Mouse (Mus musculus) megakaryocyte, adult 5-6 weeks (primary cell): ENCODE measurements at regions not wholly inside any gene's neighbourhood (a gene's known extent, or its start where the extent isn't known, plus 50 kb on each side); places are given as distances from the start of the nearest gene placed in this dataset.

Experiments
- ATAC-seq: 2 replicates; pipeline ENCODE4 v1.8.0; 2016; ENCODE audit warnings: mild to moderate bottlenecking, inconsistent platforms; ENCODE audit not compliant: poor library complexity, severe bottlenecking

DNA sequence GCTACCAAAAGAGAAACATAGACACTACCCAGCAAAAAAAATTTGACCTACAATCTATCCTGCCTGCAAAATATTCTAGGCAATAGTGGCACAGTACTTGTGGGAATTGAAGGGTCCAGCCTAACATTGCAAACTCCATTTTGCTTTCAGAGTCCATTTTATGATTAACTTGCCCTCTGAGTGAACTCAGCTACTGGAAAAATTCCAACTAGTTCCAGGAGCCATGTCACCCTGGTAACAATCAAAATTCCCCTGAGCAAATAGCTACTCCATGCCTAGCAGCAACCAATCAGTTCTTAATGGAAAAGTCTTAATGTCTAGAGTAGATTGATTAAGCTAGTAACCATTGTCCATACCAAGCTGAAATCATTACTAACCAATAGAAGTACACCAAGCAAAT lies 104.3 kb upstream of the Ankrd50 start:
- ATAC-seq = no peak

DNA sequence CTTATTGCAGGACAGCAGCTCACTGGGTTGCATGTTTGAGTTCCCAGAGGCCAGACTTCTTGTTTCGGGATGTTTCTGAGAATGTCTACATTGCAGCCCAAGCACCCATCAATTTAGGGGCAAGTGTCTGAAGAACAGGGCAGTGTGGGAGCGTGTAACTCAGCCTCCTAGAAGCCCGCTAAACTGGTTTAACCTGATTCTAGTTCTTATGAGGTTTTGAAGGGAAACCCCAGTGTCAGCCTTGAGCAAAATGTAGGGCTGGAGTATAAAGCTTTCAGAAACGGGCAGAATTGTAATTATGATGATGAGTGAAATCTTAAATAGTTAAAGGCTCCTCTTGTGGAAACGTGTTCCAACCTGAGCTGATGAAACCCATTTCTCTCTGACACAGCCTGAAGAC lies 100.9 kb upstream of the Ankrd50 start:
- no peak for ATAC-seq

DNA sequence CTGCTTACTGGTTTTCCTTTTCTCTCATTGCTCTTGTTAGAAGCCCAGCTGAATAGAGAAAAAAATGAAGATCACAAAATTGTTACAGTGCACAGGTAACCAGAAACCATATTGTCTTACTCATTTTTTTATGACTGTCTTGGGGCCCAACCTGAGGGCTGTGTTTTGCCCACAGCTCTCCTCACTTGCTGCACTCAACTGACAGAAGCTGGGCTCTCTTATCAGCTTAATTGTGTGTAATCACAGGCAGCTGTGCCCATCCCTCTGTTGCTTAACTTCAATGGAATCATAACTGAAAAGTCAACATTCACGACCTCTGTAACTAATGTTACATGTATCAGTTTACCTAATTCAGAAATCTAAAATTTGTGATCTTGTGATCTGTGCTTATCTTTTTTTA lies 95.1 kb upstream of the Ankrd50 start:
- no peak for ATAC-seq

DNA sequence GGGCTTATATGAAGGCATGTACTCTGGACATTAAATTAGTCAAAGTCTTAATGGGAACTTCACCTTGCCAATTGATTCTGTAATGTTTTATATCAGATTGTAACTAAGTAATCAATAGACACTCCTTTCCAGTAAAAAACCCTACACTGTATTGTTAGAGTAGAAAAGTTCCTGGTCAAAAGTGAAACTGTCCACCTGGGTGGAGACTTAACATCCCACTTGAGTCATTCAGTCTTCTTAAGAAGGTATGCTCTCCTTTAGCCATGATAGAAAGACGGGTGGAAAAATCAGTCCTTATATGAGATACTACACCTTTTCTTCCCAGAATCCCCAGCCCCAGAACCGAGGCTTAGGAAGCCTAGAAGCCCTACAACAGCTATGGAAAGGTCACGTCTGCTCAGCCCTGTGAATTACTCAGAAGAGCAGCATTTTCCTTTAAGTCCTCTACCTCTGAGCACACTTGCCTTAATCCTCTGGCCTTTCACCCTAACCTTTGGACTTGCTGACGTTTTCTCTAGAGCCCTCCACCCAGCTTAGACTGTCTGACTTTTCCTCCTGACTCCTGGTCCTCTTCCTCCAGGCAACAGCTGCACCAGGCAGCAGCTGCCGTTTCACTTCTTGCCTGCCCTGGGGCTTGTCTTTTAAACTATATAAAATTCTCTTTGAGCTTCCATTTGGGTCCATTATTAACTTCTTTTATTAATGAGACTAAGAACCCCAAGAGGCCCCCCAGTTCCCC lies 93.4 kb upstream of the Ankrd50 start:
- no peak for ATAC-seq

DNA sequence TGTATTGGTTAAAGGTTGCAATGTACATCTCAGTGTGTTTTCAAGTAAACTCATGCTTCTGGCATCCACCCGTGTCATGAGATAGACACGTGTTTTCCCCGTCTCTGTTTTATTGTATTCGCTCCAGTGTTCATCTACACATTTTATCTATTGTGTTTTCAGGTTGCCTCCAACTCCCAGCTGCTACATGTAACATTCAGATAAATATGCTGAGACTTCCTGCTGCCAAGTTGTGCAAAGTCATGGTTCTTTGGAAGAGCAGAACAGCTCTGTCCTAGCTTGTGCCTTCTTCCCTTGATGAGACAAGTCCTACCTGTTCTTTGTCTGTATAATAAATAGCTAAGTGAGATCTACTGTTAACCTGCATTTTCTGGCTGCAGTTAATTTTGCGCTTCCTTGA lies 89.0 kb upstream of the Ankrd50 start:
- ATAC-seq = no peak

DNA sequence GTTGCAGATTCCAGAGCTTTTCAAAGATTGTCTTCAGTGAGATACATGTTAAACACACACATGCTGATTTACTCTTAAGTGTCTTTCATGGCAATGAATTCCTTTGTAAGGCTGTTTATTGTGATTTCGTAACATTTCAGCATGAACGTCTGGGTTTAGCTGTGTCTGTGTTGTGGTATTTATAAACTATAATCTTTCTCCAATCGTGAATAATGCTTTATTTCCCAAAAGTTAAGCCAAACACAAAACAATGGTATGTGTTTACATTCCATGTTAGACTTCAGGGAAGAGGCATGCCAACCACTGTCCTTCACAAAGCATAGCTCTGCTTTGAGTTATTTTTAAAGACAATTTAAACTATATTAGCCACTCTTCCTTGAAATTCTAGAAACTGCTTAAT lies 87.5 kb upstream of the Ankrd50 start:
- no peak for ATAC-seq

DNA sequence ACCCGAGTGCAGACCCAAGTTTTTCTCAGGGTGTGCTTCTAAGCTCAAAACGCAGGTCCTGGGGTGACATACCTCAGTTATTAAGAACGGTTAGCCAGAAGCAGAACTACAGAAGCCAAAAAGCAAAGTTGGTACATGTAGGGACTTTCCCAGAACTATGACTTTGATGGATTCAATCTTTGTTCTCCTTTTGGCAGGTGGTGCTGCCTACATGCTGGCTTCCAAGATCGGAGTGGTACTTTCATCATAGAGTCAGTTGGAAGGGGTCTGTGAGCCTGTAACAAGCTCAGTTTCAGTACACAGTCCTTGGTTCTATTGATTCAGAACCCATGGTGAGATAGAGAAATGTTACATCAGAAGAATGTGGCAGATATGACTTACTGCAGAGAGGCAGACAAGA lies 86.6 kb upstream of the Ankrd50 start:
- ATAC-seq = peak; percentile 33

DNA sequence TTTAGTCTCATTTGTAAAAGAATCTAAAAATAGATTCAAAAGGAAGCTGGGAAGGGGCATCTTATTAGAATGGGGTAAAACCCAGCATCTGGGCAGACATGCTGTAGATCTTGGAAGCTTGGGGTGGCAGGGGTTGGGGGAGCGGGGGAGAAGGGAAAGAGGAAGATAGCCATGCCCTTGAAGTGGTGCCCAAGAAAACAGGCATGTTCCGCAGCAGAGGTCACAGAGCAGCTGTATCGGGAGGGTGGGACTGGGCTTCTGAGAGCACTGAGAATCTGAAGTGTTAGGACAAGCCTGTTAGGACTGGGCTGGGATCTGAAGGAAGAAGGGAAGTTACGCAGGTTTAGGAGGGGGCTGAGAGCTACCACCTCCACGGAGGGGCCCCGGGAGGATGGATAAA lies 84.4 kb upstream of the Ankrd50 start:
- ATAC-seq = no peak

DNA sequence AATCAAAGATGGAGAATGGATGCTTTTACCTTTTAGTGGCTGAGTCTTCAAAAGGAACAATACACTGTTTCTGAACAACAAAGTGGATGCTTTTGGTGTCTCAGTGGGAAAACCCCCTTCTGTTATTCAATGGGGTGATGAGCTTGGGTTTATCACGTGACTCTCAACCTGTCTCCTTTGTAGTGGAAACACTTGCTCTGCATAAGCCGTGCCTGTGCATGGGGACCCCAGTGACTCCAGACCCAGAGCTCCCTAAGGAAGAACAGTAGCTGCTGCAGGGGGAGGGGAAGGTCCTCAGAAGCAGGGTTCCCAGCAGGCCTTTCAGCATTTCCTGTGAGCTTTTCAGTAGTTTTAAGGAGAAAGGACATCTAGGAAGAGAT lies 83.9 kb upstream of the Ankrd50 start:
- no peak for ATAC-seq

DNA sequence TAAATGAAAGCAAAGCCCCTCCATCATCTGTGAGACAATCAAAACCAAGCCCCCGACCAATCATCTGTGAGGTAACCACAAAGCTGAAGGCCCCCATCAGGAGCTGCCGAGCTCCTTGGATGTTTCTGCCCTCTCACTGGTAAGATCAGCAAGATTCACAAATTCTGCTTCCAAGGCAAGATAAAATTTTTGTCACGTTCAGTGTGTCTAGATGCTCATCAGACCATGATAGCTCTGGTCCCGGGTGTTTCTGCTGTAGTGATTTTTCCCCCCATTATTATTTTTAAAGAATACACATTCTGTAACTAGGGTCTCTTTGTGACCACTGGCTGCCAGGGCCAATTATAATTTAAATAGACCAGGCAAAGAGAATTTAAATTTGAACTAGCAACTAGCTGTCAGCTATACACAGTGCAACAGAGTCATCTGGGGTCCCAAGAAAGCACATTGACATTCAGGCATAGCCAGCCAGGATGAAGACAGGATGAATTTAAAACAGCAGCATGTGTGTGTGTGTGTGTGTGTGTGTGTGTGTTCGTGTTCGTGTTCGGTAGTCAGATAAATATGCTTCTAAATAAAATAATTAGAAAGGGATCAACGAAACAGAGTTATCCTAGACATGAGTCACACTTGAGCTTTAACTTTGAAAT lies 83.4 kb upstream of the Ankrd50 start:
- no peak for ATAC-seq

DNA sequence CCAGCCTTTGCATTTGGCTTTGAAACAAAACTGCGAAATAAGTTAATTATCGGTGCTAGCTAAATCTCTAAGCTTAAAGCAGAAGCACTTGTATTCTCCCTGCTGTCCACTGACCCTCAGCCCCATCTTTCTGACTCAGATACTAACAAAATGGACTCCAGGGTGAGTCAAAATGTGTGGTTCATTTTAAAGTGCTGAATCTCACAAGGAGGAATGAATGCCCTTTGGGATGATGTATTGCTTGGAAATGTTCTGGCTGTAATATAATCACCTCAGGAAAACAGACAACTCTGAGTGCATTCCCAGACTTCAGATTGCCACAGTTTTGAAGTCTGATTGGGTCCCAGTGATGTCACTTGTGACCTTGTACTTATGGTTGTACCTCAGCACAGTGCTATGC lies 81.9 kb upstream of the Ankrd50 start:
- no peak for ATAC-seq

DNA sequence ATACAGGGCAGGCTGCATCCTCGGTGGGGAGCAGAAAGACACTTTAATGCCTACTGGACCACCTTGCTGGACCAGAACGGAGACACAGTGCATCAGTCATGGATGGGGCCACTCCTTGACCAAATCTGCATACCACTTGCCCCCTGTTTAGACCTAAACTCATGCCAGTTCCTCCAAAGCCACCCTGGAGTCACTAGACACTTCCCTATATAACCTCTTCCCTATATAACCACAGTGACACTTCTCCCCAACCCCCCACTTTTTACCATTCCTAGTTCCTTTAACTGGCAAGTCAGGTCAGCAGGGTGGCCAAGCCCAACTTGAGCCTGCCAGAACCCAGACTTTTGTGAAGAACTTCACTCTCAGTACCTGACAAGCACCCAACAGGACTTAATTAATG lies 80.2 kb upstream of the Ankrd50 start:
- peak; percentile 91 for ATAC-seq

DNA sequence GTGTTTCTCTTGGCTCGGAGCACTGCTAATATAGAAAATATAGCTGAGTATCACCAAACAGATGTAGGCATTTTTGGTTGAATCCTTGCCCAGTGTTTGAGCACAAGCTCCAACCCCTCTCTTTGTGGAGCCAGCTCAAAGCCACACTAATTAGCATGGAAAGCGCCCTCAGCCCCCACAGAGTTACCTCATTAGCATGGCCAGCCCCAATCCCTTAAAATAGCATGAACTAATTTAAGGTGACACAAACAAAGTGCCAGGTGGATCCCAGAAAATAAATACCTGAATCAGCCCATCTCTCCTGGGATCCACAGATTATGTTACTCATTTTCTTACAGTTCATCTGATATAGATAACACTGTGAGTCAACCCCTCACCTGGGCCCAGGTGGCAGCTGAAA lies 79.7 kb upstream of the Ankrd50 start:
- ATAC-seq = no peak

DNA sequence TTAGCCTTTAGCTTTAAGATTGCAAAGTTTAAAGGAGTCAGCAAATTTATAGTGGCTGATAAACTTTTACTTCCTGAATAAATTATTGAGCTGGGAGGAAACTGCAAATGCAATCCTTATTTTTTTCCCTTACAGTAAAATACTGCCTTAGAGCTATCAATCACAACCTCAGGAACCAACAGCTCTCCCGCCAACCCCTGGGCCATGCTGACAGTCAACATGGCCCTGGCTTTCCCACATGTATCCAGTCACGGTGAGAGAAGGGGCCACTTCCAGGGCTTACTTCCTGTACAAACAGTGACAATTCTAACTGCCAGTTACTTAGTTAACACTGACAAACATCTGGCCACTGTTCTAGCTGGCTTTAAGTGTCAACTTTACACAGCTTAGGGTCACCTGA lies 76.5 kb upstream of the Ankrd50 start:
- ATAC-seq = no peak

DNA sequence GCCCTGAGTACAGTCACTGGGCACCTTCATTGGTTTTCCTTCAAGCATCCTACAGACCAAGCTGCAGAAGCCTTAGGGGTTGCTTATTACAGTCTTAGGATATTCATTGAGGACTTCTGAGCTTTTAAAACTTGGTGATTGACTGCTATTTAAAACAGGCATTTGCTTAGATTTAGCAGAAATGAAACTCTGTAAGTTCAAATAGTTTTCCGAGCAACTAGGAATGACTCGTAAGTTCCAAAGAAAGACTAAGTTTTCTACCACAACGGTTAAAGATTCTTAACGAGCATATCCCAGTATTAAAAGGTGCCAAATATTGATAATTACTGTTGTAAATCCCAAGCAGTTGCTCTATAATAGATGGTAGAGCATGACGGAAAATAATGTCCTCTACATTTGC lies 71.3 kb upstream of the Ankrd50 start:
- ATAC-seq = no peak

DNA sequence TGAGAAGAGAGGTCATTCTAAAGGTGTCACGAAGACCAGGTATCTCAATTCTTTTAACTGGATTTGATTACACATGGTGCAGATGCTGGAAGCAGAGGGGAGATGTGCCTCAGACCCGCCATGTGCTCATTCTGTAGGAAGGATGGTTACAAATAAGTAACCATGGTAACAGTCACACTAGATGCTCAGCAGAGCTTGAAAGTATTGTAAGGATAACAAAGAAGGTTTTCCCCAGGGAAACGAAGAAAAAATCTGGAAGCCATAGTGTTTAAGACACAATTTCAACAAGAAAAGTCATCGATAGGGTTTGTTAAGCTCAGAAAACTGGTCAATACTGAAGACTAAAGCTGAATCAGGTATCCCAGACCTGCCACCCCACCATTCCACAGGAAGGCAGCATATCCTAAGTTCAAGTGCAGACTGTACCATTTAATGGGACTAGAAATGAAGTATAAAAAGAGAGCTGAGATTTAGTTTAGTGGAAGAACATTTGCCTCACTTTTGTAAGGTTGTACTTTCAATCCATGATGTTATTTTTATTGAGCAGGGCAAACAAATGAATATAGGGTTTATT lies 68.9 kb upstream of the Ankrd50 start:
- ATAC-seq = no peak

DNA sequence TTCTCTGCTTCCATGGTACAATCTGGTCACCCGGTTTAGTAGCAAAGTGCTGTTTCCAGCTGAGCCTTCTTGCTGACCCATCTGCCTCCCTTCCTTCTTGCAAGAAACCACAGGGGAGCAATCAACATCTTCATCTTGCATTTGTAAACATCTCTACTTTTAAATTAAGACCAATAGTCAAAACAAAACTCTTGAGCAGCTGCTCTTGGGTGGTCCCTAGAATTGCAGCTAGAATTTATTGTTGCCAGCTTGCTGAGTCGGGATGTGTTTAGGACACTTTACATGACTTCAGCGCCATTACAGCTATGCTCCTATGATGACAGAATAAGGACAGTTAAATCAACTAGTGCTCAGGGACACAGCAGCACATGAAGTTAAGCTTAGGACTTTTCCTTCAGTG lies 62.4 kb upstream of the Ankrd50 start:
- ATAC-seq = no peak

DNA sequence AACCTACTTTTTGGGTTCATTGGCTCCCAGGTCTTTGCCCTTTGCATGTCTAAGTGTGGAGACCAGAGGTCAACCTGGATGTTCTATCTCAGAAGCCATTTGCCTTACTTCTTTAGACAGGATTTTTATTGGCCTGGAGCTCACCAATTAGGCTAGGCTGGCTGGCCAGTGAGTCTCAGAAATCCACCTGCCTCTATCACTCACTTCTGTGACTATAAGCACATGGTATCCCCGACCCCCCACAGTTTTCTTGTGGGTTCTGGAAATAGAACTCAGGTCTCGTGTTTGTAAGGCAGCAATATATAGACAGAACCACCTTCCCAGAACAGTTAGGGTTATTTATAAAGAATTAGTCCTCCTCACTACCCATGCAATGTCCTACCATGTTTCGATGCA lies 60.9 kb upstream of the Ankrd50 start:
- ATAC-seq = no peak

DNA sequence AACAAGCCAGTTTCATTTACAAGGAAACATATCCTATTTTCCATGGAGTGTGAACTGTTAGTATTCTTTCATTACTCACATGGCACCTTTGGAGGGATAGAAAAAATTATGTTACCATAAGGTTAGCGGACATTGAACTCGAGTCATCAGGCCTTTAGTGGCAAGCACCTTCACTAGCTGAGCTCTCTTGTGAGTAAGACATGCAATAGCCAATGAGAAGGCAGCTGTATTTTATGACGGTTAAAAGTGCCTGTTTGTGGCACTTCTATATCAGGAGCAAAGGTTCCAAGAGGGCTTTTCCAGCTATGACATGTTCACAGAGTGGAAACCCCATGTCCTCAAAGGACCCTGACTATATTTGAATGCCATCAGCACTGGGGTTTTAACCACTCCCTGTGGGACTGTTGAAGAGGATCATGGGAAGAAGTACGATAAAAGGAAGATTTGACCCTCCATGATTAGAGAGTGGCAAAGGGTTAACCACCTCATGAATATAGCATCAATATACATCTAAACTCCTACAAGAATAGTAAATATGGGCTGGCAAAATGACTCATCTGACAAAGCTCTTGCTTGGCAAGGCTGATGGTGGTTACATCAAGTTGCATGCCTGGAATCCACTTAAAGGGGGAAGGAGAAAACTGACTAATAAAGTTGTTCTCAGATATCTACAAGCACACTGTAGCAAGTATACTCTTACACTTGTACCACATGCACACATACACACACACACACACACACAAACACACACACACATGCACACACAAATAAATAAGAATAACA lies 60.3 kb upstream of the Ankrd50 start:
- ATAC-seq = no peak

DNA sequence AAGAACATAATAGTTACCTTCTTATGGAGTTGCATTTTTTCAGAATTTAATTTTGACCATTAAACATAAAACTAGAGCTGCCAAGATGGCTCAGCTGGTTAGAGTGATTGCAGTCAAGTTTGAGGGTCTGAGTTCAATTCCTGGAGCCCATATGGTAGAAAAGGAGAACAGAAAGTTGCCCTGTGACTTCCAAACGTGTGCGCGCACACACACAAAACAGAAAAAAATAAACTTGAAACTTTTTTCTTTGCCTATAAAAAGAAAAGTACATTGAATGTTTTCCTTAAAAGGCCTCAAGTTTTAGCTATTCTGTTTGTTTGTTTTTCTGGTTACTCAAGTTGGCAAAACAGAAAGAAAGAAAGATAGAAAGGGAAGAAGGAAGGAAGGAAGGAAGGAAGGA lies 59.2 kb upstream of the Ankrd50 start:
- ATAC-seq = no peak

DNA sequence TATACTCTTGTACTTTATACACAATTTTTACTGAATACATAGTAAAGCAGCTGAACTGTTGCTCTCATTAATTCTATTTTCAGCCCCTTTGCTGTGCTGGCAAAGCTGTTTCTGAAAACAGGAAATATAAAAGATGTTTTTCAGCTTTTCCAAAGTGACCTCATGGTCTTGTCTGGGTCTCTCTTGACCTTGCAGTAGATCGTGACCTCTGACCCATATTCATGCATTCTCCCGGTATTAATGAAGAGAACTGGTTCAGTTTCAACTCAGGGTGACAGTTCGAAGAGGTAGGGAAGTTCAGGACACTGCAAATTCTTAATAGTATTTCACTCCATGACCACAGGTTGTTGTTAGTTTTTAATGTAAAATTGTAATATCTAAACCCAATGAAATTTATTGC lies 56.7 kb upstream of the Ankrd50 start:
- no peak for ATAC-seq

DNA sequence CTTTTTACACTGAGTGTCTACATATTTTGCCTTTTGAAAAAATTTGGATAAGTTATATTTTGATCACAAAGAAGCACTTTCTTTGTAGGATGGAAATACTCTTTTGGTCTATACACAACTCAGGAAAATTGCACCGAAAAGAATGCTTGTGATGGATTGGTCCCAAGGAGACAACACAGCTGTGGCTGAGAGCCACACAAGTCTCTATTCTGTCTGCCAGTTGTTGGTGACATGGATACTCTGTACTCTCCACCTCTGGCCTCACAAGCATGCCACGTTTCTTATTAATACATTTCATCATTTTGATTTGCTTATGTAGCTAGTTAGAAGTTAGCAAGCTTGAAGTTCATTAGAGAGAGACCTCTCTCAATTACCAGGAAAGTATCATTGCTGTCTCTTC lies 53.7 kb upstream of the Ankrd50 start:
- ATAC-seq = no peak
